ENCODE assay signal across 27 mouse cellular contexts in the genomic region with DNA sequence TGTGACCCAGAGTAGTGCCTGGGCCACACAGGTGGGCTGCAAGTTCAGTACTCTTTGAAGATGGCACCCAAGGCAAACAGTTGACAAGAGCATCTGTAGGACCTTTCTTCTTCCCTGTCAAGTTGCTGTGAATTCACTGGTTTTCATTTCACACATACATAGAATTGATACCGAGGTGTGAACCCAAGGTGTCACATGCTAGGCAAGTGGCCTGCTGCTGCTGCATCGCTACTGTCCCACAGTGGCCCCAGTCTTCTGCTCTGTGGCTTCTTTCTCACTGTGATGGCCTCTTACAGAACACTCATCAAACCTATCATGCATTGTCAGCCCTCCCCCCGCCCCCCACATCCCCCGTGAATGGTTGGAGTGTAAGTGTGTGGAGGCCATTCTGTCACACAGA.
"Had no signal": no experiment of that assay in that cellular context is flagged by ENCODE, and none has a peak within 500 bp of the region (broad histone marks: within the 10 kb centered on the region; RNA-seq: fewer than 3 reads in every experiment).

No protein-coding gene starts in this region.

- H3K4me1 ChIP-seq: embryonic facial prominence, embryonic 12.5 days; forebrain, embryonic 10.5 days; forebrain, embryonic 12.5 days; forebrain, embryonic 13.5 days; forebrain, embryonic 15.5 days had no signal

- H3K27ac ChIP-seq: embryonic facial prominence, embryonic 10.5 days; embryonic facial prominence, embryonic 12.5 days; embryonic facial prominence, embryonic 13.5 days; embryonic facial prominence, embryonic 15.5 days; forebrain, embryonic 10.5 days; forebrain, embryonic 12.5 days; forebrain, embryonic 13.5 days; forebrain, embryonic 15.5 days; gastrocnemius, adult 2 months; heart, adult 2 months had no signal

- H3K36me3 ChIP-seq: embryonic facial prominence, embryonic 10.5 days; embryonic facial prominence, embryonic 12.5 days; embryonic facial prominence, embryonic 15.5 days; forebrain, embryonic 12.5 days; forebrain, embryonic 15.5 days had no signal

- H3K9ac ChIP-seq: embryonic facial prominence, embryonic 12.5 days; embryonic facial prominence, embryonic 13.5 days; embryonic facial prominence, embryonic 15.5 days; forebrain, embryonic 12.5 days; forebrain, embryonic 13.5 days; forebrain, embryonic 15.5 days; forebrain, postnatal 0 days had no signal

- H3K4me2 ChIP-seq: embryonic facial prominence, embryonic 12.5 days; embryonic facial prominence, embryonic 13.5 days; embryonic facial prominence, embryonic 15.5 days; forebrain, embryonic 12.5 days; forebrain, embryonic 13.5 days; forebrain, embryonic 15.5 days had no signal

- H3K27me3 ChIP-seq: embryonic facial prominence, embryonic 12.5 days; embryonic facial prominence, embryonic 13.5 days; embryonic facial prominence, embryonic 15.5 days; forebrain, embryonic 12.5 days; forebrain, embryonic 13.5 days; forebrain, embryonic 15.5 days had no signal

- H3K4me3 ChIP-seq: embryonic facial prominence, embryonic 10.5 days; embryonic facial prominence, embryonic 12.5 days; embryonic facial prominence, embryonic 13.5 days; embryonic facial prominence, embryonic 15.5 days; erythroblast, embryonic 14.5 days; forebrain, embryonic 10.5 days; forebrain, embryonic 12.5 days; forebrain, embryonic 13.5 days; forebrain, embryonic 15.5 days; gastrocnemius, adult 2 months; heart, adult 2 months had no signal

- ATAC-seq: forebrain, embryonic 13.5 days; forebrain, embryonic 14.5 days; forebrain, embryonic 15.5 days; forebrain, embryonic 16.5 days; forebrain, postnatal 0 days had no signal

- DNase-seq: cerebellum, adult 8-10 months; cerebellum, adult 9-10 months; cerebellum, postnatal 10 days; cerebellum, postnatal 14 days; cerebellum, postnatal 25 days; cerebellum, postnatal 36 days; embryo, embryonic 11 days; forebrain, postnatal 0 days; gastrocnemius, adult 2 months; gastrocnemius, postnatal 10 days; gastrocnemius, postnatal 14 days; gastrocnemius, postnatal 25 days; gastrocnemius, postnatal 36 days; heart, adult 11 months; heart, adult 18-20 months; heart, adult 2 months had no signal

- H3K9me3 ChIP-seq: embryonic facial prominence, embryonic 12.5 days; embryonic facial prominence, embryonic 13.5 days; embryonic facial prominence, embryonic 15.5 days; forebrain, embryonic 13.5 days; forebrain, embryonic 15.5 days had no signal
